Mouse (Mus musculus) MEL (cell line): ENCODE measurements around the gene Pold1. TPM values are rescaled to one million over a fixed set of nuclear protein-coding genes. Genes with fewer than 3 reads are reported as not detected.

Experiments
- DNase-seq: peaks from one replicate; pipeline ENCODE4 v3.0.0; 2011; ENCODE audit warnings: low read depth, low spot score
- H3K27ac ChIP-seq: 2 replicates; pipeline ENCODE4 v1.5.1; 2012; ENCODE audit warnings: low read depth, mild to moderate bottlenecking, control low read depth, low read length, moderate library complexity; ENCODE audit not compliant: control insufficient read depth
- H3K27me3 ChIP-seq, 2 experiments: fragments of 150-350 bp in 1 of 2; sonication (generic) in 1 of 2; 2 replicates each; pipeline ENCODE4 v1.6.1; 2012; ENCODE audit warnings: low read length in 2 of 2, mild to moderate bottlenecking in 2 of 2, improper control_type of control experiment in 1 of 2, moderate library complexity in 1 of 2; ENCODE audit not compliant: insufficient read depth in 2 of 2, control insufficient read depth in 1 of 2
- H3K36me3 ChIP-seq, 2 experiments: 2 replicates each; pipeline ENCODE4 v1.6.1; 2012 to 2014; ENCODE audit warnings: low read length in 2 of 2, improper control_type of control experiment in 1 of 2, inconsistent platforms in 1 of 2, mild to moderate bottlenecking in 1 of 2; ENCODE audit not compliant: insufficient read depth in 2 of 2, control insufficient read depth in 1 of 2
- H3K4me1 ChIP-seq, 2 experiments: fragments of 150-350 bp in 1 of 2; sonication (generic) in 1 of 2; 2 replicates each; pipeline ENCODE4 v1.6.1; 2012; ENCODE audit warnings: low read length in 2 of 2, improper control_type of control experiment in 1 of 2, mild to moderate bottlenecking in 1 of 2; ENCODE audit not compliant: insufficient read depth in 2 of 2, control insufficient read depth in 1 of 2
- H3K4me3 ChIP-seq, 2 experiments: fragments of 150-350 bp in 1 of 2; sonication (generic) in 1 of 2; 2 replicates each; pipeline ENCODE4 v1.5.1; 2012; ENCODE audit warnings: low read depth in 2 of 2, low read length in 2 of 2, mild to moderate bottlenecking in 2 of 2, moderate library complexity in 2 of 2, control low read depth in 1 of 2, improper control_type of control experiment in 1 of 2; ENCODE audit not compliant: control insufficient read depth in 1 of 2, insufficient read depth in 1 of 2
- H3K79me2 ChIP-seq: 2 replicates; pipeline ENCODE4 v1.6.1; 2012; ENCODE audit warnings: mild to moderate bottlenecking, low read length, moderate library complexity; ENCODE audit not compliant: control insufficient read depth, poor library complexity, insufficient read depth
- H3K9ac ChIP-seq: 2 replicates; pipeline ENCODE4 v1.6.1; 2012; ENCODE audit warnings: low read depth, mild to moderate bottlenecking, control low read depth, low read length, moderate library complexity; ENCODE audit not compliant: control insufficient read depth, poor library complexity, severe bottlenecking
- H3K9me3 ChIP-seq: fragments of 150-350 bp; sonication (generic); replicated peaks from 2 replicates; pipeline ENCODE4 v1.6.1; 2012; ENCODE audit warnings: mild to moderate bottlenecking, low read length, improper control_type of control experiment, moderate library complexity; ENCODE audit not compliant: insufficient read depth
- BHLHE40 ChIP-seq: IDR thresholded peaks from 2 replicates; pipeline ENCODE4 v1.6.1; 2012; ENCODE audit warnings: low read depth, mild to moderate bottlenecking, inconsistent platforms, low read length, improper control_type of control experiment, borderline replicate concordance
- CHD1 ChIP-seq: IDR thresholded peaks from 2 replicates; pipeline ENCODE4 v1.6.1; 2012; ENCODE audit warnings: low read depth, mild to moderate bottlenecking, inconsistent platforms, low read length, improper control_type of control experiment
- CHD2 ChIP-seq: IDR thresholded peaks from 2 replicates; pipeline ENCODE4 v1.6.1; 2011; ENCODE audit warnings: low read length, improper control_type of control experiment
- CTCF ChIP-seq, 3 experiments: IDR thresholded peaks in 2 of 3; conservative IDR thresholded peaks in 1 of 3; 2 replicates each; pipeline ENCODE4 v1.5.1; 2011 to 2012; ENCODE audit warnings: low read length in 3 of 3, low read depth in 2 of 3, mild to moderate bottlenecking in 2 of 3, improper control_type of control experiment in 1 of 3, inconsistent platforms in 1 of 3, mixed read lengths in 1 of 3, moderate library complexity in 1 of 3; ENCODE audit not compliant: control insufficient read depth in 1 of 3, insufficient read depth in 1 of 3, poor library complexity in 1 of 3, severe bottlenecking in 1 of 3
- E2F4 ChIP-seq: IDR thresholded peaks from 2 replicates; pipeline ENCODE4 v1.6.1; 2011; ENCODE audit warnings: low read depth, low read length, improper control_type of control experiment, borderline replicate concordance
- ELF1 ChIP-seq: IDR thresholded peaks from 2 replicates; pipeline ENCODE4 v1.6.1; 2014; ENCODE audit warnings: low read depth, mild to moderate bottlenecking, inconsistent platforms, low read length, improper control_type of control experiment, moderate library complexity
- GABPA ChIP-seq: IDR thresholded peaks from 2 replicates; pipeline ENCODE4 v1.6.1; 2012; ENCODE audit warnings: low read depth, mild to moderate bottlenecking, inconsistent platforms, low read length, improper control_type of control experiment, moderate library complexity
- GATA1 ChIP-seq: IDR thresholded peaks from 2 replicates; pipeline ENCODE4 v1.6.1; 2011; ENCODE audit warnings: low read depth, low read length, improper control_type of control experiment
- HCFC1 ChIP-seq: IDR thresholded peaks from 2 replicates; pipeline ENCODE4 v1.6.1; 2012; ENCODE audit warnings: low read depth, mild to moderate bottlenecking, inconsistent platforms, low read length, improper control_type of control experiment, moderate library complexity
- JUND ChIP-seq: IDR thresholded peaks from 2 replicates; pipeline ENCODE4 v1.6.1; 2011; ENCODE audit warnings: low read depth, mild to moderate bottlenecking, improper control_type of control experiment, low read length
- MAFK ChIP-seq: IDR thresholded peaks from 2 replicates; pipeline ENCODE4 v1.6.1; 2011; ENCODE audit warnings: low read depth, mild to moderate bottlenecking, low read length, improper control_type of control experiment, borderline replicate concordance
- MAX ChIP-seq: IDR thresholded peaks from 2 replicates; pipeline ENCODE4 v1.6.1; 2011; ENCODE audit warnings: low read length, improper control_type of control experiment
- MAZ ChIP-seq: IDR thresholded peaks from 2 replicates; pipeline ENCODE4 v1.6.1; 2012; ENCODE audit warnings: low read depth, mild to moderate bottlenecking, inconsistent platforms, low read length, improper control_type of control experiment
- MEF2A ChIP-seq: IDR thresholded peaks from 2 replicates; pipeline ENCODE4 v1.6.1; 2014; ENCODE audit warnings: low read depth, mild to moderate bottlenecking, inconsistent platforms, low read length, improper control_type of control experiment; ENCODE audit not compliant: poor library complexity, insufficient replicate concordance, severe bottlenecking; ENCODE audit errors: extremely low read depth
- MYB ChIP-seq: IDR thresholded peaks from 2 replicates; pipeline ENCODE4 v1.6.1; 2011; ENCODE audit warnings: mild to moderate bottlenecking, low read depth, low read length, improper control_type of control experiment
- MYC ChIP-seq: IDR thresholded peaks from 2 replicates; pipeline ENCODE4 v1.6.1; 2011; ENCODE audit warnings: low read depth, mild to moderate bottlenecking, low read length, improper control_type of control experiment, moderate library complexity
- NELFE ChIP-seq: IDR thresholded peaks from 2 replicates; pipeline ENCODE4 v1.6.1; 2011; ENCODE audit warnings: low read depth, low read length, improper control_type of control experiment
- POLR2A ChIP-seq, 2 experiments: IDR thresholded peaks; 2 replicates each; pipeline ENCODE4 v1.6.1; 2011 to 2012; ENCODE audit warnings: low read length in 2 of 2, mild to moderate bottlenecking in 2 of 2, control low read depth in 1 of 2, improper control_type of control experiment in 1 of 2, low read depth in 1 of 2, moderate library complexity in 1 of 2; ENCODE audit not compliant: control insufficient read depth in 1 of 2, insufficient read depth in 1 of 2, poor library complexity in 1 of 2
- POLR2AphosphoS2 ChIP-seq: IDR thresholded peaks from 2 replicates; pipeline ENCODE4 v1.6.1; 2011; ENCODE audit warnings: low read length, improper control_type of control experiment
- POLR2AphosphoS5 ChIP-seq: IDR thresholded peaks from 2 replicates; pipeline ENCODE4 v1.6.1; 2012; ENCODE audit warnings: low read depth, borderline replicate concordance, mild to moderate bottlenecking, inconsistent platforms, low read length, moderate library complexity, mixed read lengths
- RAD21 ChIP-seq: IDR thresholded peaks from 2 replicates; pipeline ENCODE4 v1.6.1; 2011; ENCODE audit warnings: mild to moderate bottlenecking, low read depth, low read length, improper control_type of control experiment
- SMC3 ChIP-seq: IDR thresholded peaks from 2 replicates; pipeline ENCODE4 v1.6.1; 2011; ENCODE audit warnings: low read depth, low read length, improper control_type of control experiment
- TBP ChIP-seq: IDR thresholded peaks from 2 replicates; pipeline ENCODE4 v1.8.0; 2011; ENCODE audit warnings: low read depth, low read length, improper control_type of control experiment
- TCF12 ChIP-seq: IDR thresholded peaks from 2 replicates; pipeline ENCODE4 v1.6.1; 2014; ENCODE audit warnings: low read depth, mild to moderate bottlenecking, inconsistent platforms, low read length, improper control_type of control experiment, moderate library complexity
- USF2 ChIP-seq, 2 experiments: IDR thresholded peaks; 2 replicates each; pipeline ENCODE4 v1.6.1; 2011 to 2012; ENCODE audit warnings: improper control_type of control experiment in 2 of 2, low read length in 2 of 2, borderline replicate concordance in 1 of 2, inconsistent platforms in 1 of 2, low read depth in 1 of 2, mild to moderate bottlenecking in 1 of 2; ENCODE audit not compliant: insufficient read depth in 1 of 2
- ZC3H11A ChIP-seq: IDR thresholded peaks from 2 replicates; pipeline ENCODE4 v1.6.1; 2012; ENCODE audit warnings: low read depth, mild to moderate bottlenecking, inconsistent platforms, low read length, improper control_type of control experiment
- ZKSCAN1 ChIP-seq: IDR thresholded peaks from 2 replicates; pipeline ENCODE4 v1.6.1; 2012; ENCODE audit warnings: low read depth, mild to moderate bottlenecking, inconsistent platforms, low read length, improper control_type of control experiment, moderate library complexity
- ZMIZ1 ChIP-seq: IDR thresholded peaks from 2 replicates; pipeline ENCODE4 v1.6.1; 2012; ENCODE audit warnings: low read depth, mild to moderate bottlenecking, inconsistent platforms, low read length, improper control_type of control experiment, moderate library complexity
- polyA plus RNA-seq, 2 experiments: library from polyadenylated mRNA; stranded (reverse) in 1 of 2; unstranded in 1 of 2; fragments of >175 nt in 1 of 2; fragments of >200 nt in 1 of 2; gene quantifications; 2 replicates each; pipeline versions ENCODE4 v1.2.1 to v1.2.4; 2012; ENCODE audit warnings: low replicate concordance in 2 of 2, low read depth in 1 of 2; ENCODE audit not compliant: insufficient read length in 2 of 2, insufficient read depth in 1 of 2, missing spikeins in 1 of 2
- total RNA-seq: library from RNA; depleted of rRNA; stranded (reverse); fragments of 300-350 nt; gene quantifications from 2 replicates; pipeline ENCODE4 v1.2.3, GENCODE M21; 2012

Pold1 gene
- total and polyA plus RNA-seq, 3 experiments = 87.8 to 104 TPM; not detected in 1

- no peak overlapping the region for H3K27ac ChIP-seq
- H3K9me3 ChIP-seq = no peaks in the 10 kb centered on the region
- no peak for DNase-seq
- TF ChIP-seq TBP (no peak), MYC (no peak), CHD2 (no peak), POLR2A (IDR thresholded peaks at IDR 0.05; ENCODE audit: control insufficient read depth in 1 of 2, insufficient read depth in 1 of 2, low read depth in 1 of 2, low read length in 2 of 2, poor library complexity in 1 of 2) (no peak), POLR2AphosphoS5 (no peak), GATA1 (no peak)
- H3K4me3 ChIP-seq = no peak overlapping the region
- no peak overlapping the region for H3K9ac ChIP-seq
- H3K79me2 ChIP-seq = no peaks in the 10 kb centered on the region; the same call in 1 of the 2 replicates
- H3K27me3 ChIP-seq = no peaks in the 10 kb centered on the region; a peak in 1 of 4 replicates
- H3K36me3 ChIP-seq = 0 out of 4 replicates have a peak, but pooled peaks cover 0 to 2% of the 10 kb centered on the region in 2 experiments
- peaks cover 0 to 6% of the 10 kb centered on the region in 2 experiments; a peak in 2 of 4 replicates for H3K4me1 ChIP-seq
These were observed 19.1 kb downstream of the Pold1 start for GRCm38 (mm10) chr7:44529518-44529917.

GRCm38 (mm10) chr7:44527483-44528398 is 20.9 kb downstream of the Pold1 start:
- H3K4me3 ChIP-seq = peak overlapping the region; percentile 59 to 69
- peak overlapping the region; percentile 79 for H3K9ac ChIP-seq
- 0 out of 4 replicates have a peak, but pooled peaks cover 0 to 2% of the 10 kb centered on the region in 2 experiments for H3K36me3 ChIP-seq
- peak overlapping the region; percentile 62 for H3K27ac ChIP-seq
- no peaks in the 10 kb centered on the region; the same call in 1 of the 2 replicates for H3K79me2 ChIP-seq
- peak; percentile 95 for DNase-seq
- peaks cover 0 to 1% of the 10 kb centered on the region in 2 experiments; a peak in 1 of 4 replicates for H3K27me3 ChIP-seq
- H3K9me3 ChIP-seq = no peaks in the 10 kb centered on the region
- H3K4me1 ChIP-seq = peaks cover 0 to 6% of the 10 kb centered on the region in 2 experiments; a peak in 2 of 4 replicates
- no peak for TF ChIP-seq USF2 (IDR thresholded peaks at IDR 0.05; ENCODE audit: borderline replicate concordance in 1 of 2, insufficient read depth in 1 of 2, low read depth in 1 of 2, low read length in 2 of 2)
- TF ChIP-seq ELF1 = no peak
- no peak for TF ChIP-seq GATA1
- TF ChIP-seq BHLHE40 = no peak
- peak; percentile 64 for TF ChIP-seq SMC3
- TF ChIP-seq POLR2A (IDR thresholded peaks at IDR 0.05; ENCODE audit: control insufficient read depth in 1 of 2, insufficient read depth in 1 of 2, low read depth in 1 of 2, low read length in 2 of 2, poor library complexity in 1 of 2) = peak; percentile 73 to 80
- TF ChIP-seq MEF2A = no peak
- TF ChIP-seq MYC = no peak; the same call in 1 of the 2 replicates
- TF ChIP-seq CTCF (IDR thresholded peaks at IDR 0.05 in 2 of 3, conservative IDR thresholded peaks at IDR 0.05 in 1 of 3; ENCODE audit: control insufficient read depth in 1 of 3, insufficient read depth in 1 of 3, low read depth in 2 of 3, low read length in 3 of 3, poor library complexity in 1 of 3, severe bottlenecking in 1 of 3) = peak; percentile 69 to 80 (median 80)
- TF ChIP-seq HCFC1 = no peak; the same call in 1 of the 2 replicates
- TF ChIP-seq CHD1 = no peak
- no peak; the same call in none of the 2 replicates for TF ChIP-seq MAX
- TF ChIP-seq E2F4 = no peak
- no peak for TF ChIP-seq MYB
- peak; percentile 81 for TF ChIP-seq NELFE
- TF ChIP-seq CHD2 = no peak
- peak; percentile 46 for TF ChIP-seq TCF12
- TF ChIP-seq POLR2AphosphoS2 = peak; percentile 82; the same call in 1 of the 2 replicates
- TF ChIP-seq RAD21 = peak; percentile 49
- no peak for TF ChIP-seq MAFK
- TF ChIP-seq MAZ = peak; percentile 88
- no peak; the same call in 1 of the 2 replicates for TF ChIP-seq ZMIZ1
- TF ChIP-seq GABPA = no peak
- TF ChIP-seq JUND = no peak
- no peak for TF ChIP-seq ZC3H11A
- TF ChIP-seq ZKSCAN1 = no peak
